Mouse (Mus musculus) liver, embryonic 13.5 days (tissue): ENCODE data around the gene Sos1. TPM values are rescaled to one million over a fixed set of nuclear protein-coding genes. Genes with fewer than 3 reads are reported as not detected.

ENCODE experiments used
- ATAC-seq: fragments of 200-750 bp; cut with Nextera tagmentation; 2 replicates; pipeline ENCODE4 v1.8.0; 2017; ENCODE audit warnings: low read depth, mild to moderate bottlenecking, moderate number of reproducible peaks, moderate library complexity
- DNase-seq: peaks from one replicate; pipeline ENCODE4 v3.0.0; 2022
- H3K27ac ChIP-seq: fragments of 300-500 bp; sonication (generic); 2 replicates; pipeline ENCODE4 v1.5.1; 2015; ENCODE audit warnings: moderate library complexity, mild to moderate bottlenecking, inconsistent platforms
- H3K27me3 ChIP-seq: fragments of 300-500 bp; sonication (generic); 2 replicates; pipeline ENCODE4 v1.6.1; 2015; ENCODE audit warnings: mild to moderate bottlenecking, inconsistent platforms
- H3K36me3 ChIP-seq: fragments of 300-500 bp; sonication (generic); 2 replicates; pipeline ENCODE4 v1.6.1; 2015; ENCODE audit warnings: mild to moderate bottlenecking, inconsistent platforms
- H3K4me1 ChIP-seq: fragments of 300-500 bp; sonication (generic); replicated peaks from 2 replicates; pipeline ENCODE4 v1.6.1; 2015; ENCODE audit warnings: inconsistent platforms
- H3K4me2 ChIP-seq: fragments of 300-500 bp; sonication (generic); 2 replicates; pipeline ENCODE4 v1.6.1; 2015; ENCODE audit warnings: inconsistent platforms, mild to moderate bottlenecking, moderate library complexity
- H3K4me3 ChIP-seq: fragments of 300-500 bp; sonication (generic); replicated peaks from 2 replicates; pipeline ENCODE4 v1.5.1; 2015; ENCODE audit warnings: mild to moderate bottlenecking, inconsistent platforms
- H3K9ac ChIP-seq: fragments of 300-500 bp; sonication (generic); 2 replicates; pipeline ENCODE4 v1.6.1; 2015; ENCODE audit warnings: mild to moderate bottlenecking, inconsistent platforms
- H3K9me3 ChIP-seq: fragments of 300-500 bp; sonication (generic); replicated peaks from 2 replicates; pipeline ENCODE4 v1.6.1; 2016; ENCODE audit warnings: inconsistent platforms
- WGBS: fragments of 180-500 bp; shearing (Covaris S2); methylation state at CpG from one replicate; pipeline ENCODE4 v1.1.7; 2015; ENCODE audit not compliant: insufficient replicate concordance; 5-methylcytosine and 5-hydroxymethylcytosine counted together
- polyA plus RNA-seq: library from polyadenylated mRNA; unstranded; fragments of >200 nt; fragmentation: Nextera tagmentation; extraction: Ambion mirVana; gene quantifications from 2 replicates; pipeline ENCODE4 v1.2.1, GENCODE M21; 2015

Sos1 gene
- polyA plus RNA-seq, 1 experiment from 2014 or later = 1.1 TPM

DNA sequence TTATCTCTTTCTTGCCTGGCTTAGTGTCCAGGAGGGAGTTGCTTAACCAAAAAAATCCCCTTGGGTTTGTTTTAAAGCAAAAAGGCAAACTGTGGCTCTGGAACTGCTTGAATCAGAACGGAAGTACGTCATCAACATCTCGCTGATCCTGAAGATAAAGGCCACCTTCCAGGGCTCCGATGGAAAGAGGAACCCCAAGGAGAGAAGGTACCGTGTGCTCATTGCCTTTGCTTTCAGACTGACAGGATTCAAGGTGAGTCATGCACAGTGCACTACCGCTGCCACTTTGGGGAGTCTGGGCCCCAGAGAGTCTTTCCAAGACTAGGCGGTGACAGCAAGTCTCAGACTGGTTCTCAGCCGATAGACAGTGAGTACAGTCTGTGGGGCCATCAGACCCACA is 120.0 kb downstream of the Sos1 start:
- Histone ChIP-seq H3K4me2 (no peak overlapping the region), H3K4me1 (no peaks in the 10 kb centered on the region), H3K36me3 (no peaks in the 10 kb centered on the region), H3K9me3 (no peaks in the 10 kb centered on the region), H3K4me3 (no peak overlapping the region), H3K27ac (no peak overlapping the region), H3K9ac (no peak overlapping the region), H3K27me3 (no peaks in the 10 kb centered on the region)
- no peak for ATAC-seq
- WGBS = 69% methylated on average over 8 of the region's 8 CpGs
- DNase-seq = no peak

DNA sequence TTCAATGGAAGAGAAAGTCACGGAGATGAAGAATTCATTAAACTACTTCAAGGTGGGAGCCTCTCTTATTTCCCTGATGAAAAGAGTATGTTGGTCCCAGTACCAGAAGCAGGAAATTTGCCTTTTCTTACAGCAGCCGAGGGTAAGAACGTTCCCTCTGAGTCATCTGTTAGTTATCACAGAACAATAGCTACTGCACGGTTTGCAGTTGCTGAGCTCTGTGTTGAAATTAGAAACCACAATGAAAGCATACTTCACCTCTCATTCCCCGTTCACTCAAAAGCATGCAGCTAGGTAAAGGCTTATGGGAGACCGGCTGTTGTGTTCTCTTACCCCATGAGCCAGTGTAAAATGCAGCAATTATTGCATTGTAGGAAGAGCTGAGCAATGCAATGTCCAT is 133.0 kb downstream of the Sos1 start:
- no peaks in the 10 kb centered on the region for H3K27me3 ChIP-seq
- DNase-seq (no peak), ATAC-seq (no peak)
- no peak overlapping the region for H3K9ac ChIP-seq
- H3K36me3 ChIP-seq = no peaks in the 10 kb centered on the region
- H3K4me1 ChIP-seq = no peaks in the 10 kb centered on the region
- WGBS = 51% methylated on average over 6 of the region's 6 CpGs
- no peak overlapping the region for H3K27ac ChIP-seq
- no peaks in the 10 kb centered on the region for H3K9me3 ChIP-seq
- H3K4me2 ChIP-seq = no peak overlapping the region
- no peak overlapping the region for H3K4me3 ChIP-seq

DNA sequence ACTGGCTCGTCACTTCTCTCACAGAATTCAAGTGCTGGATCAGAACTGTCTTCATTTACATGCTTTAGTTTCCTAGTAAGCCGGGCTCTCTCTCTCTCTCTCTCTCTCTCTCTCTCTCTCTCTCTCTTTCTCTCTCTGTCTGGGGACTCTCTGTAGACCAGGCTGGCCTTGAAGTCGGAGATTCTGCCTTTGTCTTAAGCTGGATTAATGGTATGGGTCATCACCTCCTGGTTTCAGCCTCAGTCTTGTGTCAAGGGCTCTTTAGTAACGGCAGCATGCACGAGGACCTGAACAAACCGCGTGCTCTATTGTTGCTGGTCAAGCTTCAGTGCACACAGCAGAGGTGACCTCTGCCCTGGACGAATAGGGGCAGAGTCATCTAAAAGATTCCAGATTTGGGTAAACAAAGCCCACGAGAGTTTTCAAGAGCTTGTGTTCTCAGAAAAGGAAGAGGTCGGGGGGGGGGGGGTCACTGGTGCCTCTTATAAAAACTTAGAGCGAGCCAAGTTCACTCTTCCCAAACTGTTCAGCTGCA is 133.6 kb downstream of the Sos1 start:
- DNase-seq (no peak), ATAC-seq (no peak)
- Histone ChIP-seq H3K4me1 (no peaks in the 10 kb centered on the region), H3K27ac (no peak overlapping the region), H3K36me3 (no peaks in the 10 kb centered on the region), H3K9ac (no peak overlapping the region), H3K9me3 (no peaks in the 10 kb centered on the region), H3K4me2 (no peak overlapping the region), H3K27me3 (no peaks in the 10 kb centered on the region), H3K4me3 (no peak overlapping the region)
- WGBS = 65% methylated on average over 11 of the region's 11 CpGs

DNA sequence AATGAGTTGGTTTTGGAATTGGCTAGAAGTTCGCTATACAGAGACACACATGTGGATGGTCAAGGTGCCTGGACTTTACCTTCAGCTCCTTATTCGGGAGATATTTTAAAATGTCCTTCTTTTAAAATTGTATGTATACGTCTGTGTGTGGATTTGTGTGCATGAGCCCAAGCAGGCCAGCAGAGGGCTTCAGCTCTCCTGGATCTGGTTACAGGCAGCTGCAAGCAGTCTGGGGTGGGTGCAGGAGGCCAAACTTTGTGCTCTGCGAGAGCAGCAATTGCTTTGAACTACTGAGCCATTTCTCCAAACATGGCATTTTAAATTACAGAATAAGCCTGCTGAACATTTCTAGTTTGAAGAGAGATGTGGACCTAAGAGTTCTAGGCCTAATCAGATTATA is 135.0 kb downstream of the Sos1 start:
- DNase-seq (no peak), ATAC-seq (no peak)
- no peaks in the 10 kb centered on the region for H3K9me3 ChIP-seq
- WGBS = 70% methylated on average over 4 of the region's 4 CpGs
- H3K4me1 ChIP-seq = no peaks in the 10 kb centered on the region
- H3K27me3 ChIP-seq = no peaks in the 10 kb centered on the region
- no peaks in the 10 kb centered on the region for H3K36me3 ChIP-seq
- no peak overlapping the region for H3K9ac ChIP-seq
- no peak overlapping the region for H3K27ac ChIP-seq
- no peak overlapping the region for H3K4me3 ChIP-seq
- no peak overlapping the region for H3K4me2 ChIP-seq

Other genes starting within 250 kb of the Sos1 start
- gene Morn2, start 190.2 kb downstream of the Sos1 start, polyA plus RNA-seq = 9.9 and 13.6 TPM in 2 replicates
- 3.4 and 4.6 TPM in 2 replicates for gene Dhx57, start 190.0 kb downstream of the Sos1 start, polyA plus RNA-seq
- 0.16 and 0.22 TPM in 2 replicates for gene Arhgef33, start 173.0 kb downstream of the Sos1 start, polyA plus RNA-seq
- gene Gm10190, start 106.9 kb downstream of the Sos1 start, polyA plus RNA-seq = not detected in 2 replicates
- 0.15 and 0.22 TPM in 2 replicates for gene Cdkl4, start 97.4 kb upstream of the Sos1 start, polyA plus RNA-seq
- 3.3 TPM in 2 replicates for gene Map4k3, start 248.0 kb upstream of the Sos1 start, polyA plus RNA-seq